Mouse (Mus musculus) mature B cell (primary cell): Measurements from ENCODE around the gene Mob3a.

Experiments
- in situ Hi-C: fragments of 300-500 bp; cut with MboI; formaldehyde crosslinking; loops from 2 replicates; pipeline ENCODE4 v1.14.3; 2019

Mob3a gene

DNA sequence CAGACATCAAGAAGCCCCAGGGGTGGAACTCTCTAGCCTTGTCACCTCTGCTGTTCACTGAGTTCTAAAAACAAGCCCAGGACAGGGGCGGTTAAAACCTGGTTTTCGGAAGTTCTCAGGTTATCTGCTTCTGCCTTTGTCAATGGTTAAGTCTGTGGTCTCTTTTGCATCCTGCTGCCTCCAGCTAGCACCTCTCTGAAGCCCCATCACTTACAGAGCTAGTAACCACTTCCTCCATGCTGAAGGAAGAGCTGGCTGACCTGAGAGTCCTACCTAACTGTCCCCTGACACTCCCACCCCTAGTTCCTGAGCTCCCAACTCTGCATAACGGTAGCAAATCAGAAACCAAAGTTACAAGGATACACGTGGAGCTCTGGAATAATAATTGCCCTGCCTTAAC is 1.0 kb downstream of the Mob3a start:
- in situ Hi-C loops, result loop anchor here (5.0 kb wide), 1 partner anchor 43 kb away; the partner anchor contains the start of gene Btbd2

DNA sequence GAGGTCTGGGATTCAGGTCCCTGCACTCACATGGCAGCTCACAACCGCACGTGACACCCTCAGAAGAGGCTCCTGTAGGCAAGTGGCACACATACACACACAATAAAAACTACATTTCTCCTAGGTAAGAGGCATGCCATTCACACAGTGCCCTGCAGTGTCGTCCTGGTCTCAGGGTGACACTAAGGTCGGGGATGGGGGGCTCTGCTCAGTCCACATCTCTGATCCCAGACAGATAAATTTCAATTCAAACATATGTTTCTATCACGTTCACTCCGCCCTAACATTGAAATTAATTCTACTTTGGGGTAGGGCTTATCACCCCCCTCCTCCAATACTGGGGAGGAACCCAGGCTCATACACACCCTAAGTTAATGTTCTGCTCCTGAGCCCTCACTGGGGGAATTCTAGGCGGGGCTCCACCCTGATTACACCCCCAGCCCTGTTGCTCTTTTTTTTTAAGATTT is 1.7 kb downstream of the Mob3a start:
- in situ Hi-C loops, result loop anchor here (5.0 kb wide), 1 partner anchor 43 kb away; the partner anchor contains the start of gene Btbd2

DNA sequence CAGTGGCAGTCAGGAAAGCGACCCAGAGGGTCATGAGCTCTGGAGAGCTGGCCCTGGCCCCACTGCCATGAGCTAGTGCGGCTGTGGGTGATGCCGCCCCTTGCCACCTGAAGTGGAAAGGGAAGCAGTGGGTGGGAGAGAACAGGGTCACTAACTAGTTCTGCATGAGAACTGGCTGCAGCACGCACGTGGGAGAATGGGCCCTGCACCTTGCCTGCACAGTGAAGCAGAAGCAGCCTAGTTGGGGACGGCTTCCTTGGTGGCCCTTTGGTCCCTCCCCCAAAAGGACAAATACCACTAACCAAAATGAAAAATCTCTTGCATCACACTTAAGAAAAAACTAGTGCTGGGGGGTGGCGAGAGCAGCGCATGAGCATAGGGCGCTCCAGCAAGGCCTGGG is 3.2 kb downstream of the Mob3a start:
- in situ Hi-C loops, result no loop called here

DNA sequence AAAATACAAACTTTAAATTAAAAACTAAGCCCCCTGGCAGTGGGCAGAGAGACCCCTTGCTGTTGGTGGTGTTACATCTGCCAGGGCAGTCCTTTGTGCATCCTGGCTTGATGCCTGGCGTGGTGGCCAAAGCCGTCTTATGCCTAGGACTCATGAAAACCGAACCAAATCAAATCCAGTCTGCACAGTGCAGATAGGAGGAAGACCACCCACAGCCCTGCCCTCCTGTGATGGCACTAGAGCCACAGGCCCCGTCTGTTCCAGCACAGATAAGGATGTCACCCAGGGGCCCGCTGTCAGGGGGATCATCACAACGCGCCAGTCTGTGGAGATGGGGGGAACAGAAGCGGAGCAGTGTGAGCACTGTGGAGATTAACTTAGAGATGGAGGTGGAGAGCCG is 4.0 kb downstream of the Mob3a start:
- in situ Hi-C loops, result no loop called here

DNA sequence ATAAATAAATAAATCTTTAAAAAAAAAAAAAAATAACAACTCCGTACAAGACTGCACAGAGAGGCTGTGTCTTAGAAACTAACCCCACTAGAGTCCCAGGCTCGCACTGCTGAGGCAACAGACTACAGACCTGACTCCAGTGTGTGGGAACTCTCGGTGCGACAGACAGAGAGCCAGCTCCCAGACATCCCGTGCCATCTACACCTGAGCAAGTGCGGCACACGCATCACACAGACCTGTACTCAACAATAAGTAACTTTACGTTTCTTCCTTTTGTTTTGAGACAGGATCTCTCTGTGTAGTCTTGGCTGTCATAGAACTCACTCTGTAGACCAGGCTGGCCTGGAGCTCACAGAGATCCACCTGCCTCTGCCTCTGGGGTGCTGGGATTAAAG is 4.4 kb downstream of the Mob3a start:
- in situ Hi-C loops, result no loop called here

DNA sequence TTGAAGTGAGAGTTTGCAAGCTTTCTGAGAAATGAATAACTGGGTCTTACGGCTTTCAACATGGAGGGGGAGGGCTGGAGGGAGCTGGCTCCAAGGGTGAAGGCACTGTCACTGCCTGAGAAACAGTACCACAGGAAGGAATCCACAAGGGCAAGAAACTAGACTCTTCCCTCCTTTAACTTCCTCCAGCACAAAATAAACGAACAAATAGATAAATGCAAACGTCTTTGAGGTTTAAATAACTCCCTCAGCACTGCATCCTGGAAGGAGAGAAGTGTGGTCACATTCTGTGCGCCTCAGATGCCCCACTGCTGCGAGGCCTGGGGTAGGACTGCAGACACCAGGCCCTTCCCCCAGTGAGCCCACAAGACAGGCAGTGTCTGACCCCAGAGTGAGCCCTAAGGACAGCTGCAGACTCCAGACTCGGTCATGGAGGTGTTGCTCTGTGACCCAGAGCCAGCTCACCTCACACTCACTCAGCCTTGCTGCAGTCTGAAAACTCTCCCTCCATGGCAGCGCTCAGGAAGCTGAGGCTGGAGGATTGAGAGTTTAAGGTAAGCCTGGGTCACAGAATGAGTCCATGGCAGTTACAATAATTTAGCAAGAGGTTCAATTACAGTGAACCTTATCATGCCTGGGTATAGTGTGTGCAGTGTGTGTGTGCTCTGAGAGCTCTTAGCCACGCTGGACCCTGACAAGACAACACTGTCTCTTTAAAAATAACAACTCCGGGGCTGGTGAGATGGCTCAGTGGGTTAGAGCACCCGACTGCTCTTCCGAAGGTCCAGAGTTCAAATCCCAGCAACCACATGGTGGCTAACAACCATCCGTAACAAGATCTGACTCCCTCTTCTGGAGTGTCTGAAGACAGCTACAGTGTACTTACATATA is 5.0 kb downstream of the Mob3a start:
- in situ Hi-C loops, result no loop called here

DNA sequence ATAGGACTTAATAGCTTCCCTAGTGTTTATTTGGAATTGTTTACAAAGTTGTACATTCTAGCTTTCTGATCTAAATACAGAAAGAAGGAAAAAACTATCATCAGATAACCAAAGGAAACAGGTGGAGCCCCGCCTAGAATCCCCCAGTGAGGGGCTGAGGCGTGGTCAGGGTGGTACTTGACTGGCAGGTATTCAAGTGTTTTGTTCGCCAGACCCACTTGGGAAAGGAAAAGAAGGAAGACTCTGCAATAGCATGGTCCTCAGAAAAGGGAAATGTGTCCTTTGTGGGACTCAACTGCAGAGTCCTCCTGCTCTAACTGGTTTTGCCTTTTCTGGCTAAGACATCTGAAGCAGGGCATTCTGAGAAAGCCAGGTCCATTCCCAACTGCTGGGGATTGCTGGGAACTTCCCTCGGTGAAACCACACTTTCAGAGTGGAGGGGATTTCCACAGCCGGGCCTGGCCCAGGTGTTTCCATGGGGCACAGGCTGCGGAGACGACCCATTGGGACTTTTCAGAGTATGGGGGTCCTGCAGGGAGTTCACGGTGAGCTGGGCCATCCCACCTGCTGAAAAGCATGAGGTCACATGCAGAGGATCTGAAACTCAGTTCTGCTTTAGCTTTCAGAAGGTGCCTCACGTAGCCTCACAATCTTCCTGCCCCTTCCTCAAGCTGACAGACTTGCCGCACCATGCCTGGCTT is 5.8 kb downstream of the Mob3a start:
- in situ Hi-C loops, result no loop called here

DNA sequence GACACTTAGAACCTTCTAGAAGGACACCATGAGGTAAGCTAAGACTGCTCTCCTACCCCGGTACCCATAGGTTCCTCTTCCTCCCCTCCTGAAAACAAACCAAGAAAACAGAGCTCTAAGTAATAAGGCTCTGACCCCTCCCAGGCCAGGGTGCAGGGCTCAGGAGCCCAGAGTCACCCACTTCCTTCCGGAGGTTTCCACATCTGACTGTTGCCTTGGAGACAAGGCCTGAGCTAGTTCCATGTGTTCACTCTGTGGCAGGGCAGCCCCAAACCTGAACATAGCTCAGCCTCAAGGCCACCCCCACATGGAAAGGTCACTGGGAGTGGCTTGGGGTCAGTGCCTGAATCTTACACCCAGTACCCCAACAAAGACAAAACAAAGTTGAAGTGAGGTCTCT is 6.6 kb downstream of the Mob3a start:
- in situ Hi-C loops, result no loop called here

DNA sequence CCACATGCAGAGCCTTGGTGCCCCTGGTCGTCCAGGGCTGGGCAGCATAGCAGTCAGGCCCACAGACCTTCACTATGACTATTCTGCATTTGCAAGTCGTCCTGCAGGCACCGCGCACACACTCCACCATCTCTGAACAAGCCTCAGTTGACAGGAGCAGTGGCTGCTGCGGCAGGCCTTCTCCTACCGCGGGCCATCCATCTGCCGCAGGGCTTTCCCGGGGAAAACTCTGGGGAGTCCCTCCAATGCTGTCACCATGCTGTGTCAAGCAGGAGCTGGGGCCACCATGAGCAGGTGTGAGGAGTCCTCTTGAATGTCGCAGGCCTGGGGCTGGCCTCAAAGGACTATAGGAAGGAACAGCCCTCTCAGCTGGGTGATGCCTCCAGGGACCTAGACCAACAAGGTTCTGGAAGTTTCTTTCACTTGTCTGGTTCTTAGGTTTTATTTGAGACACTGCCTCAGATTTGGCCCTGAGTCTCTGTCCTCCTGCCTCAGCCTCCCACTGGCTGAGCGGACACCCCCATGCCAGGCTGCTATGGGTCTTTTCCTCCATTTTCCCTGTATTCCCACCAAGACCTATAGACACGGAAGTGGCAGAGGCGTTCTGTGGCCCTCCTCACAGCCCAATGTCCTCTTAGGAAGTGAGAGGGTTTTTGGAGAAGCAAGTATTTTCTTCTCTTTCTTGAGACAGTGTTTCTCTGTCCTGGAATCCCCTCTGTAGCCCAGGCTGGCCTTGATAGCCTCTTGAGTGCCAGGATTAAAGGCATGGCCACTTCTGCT is 7.4 kb downstream of the Mob3a start:
- in situ Hi-C loops, result no loop called here

DNA sequence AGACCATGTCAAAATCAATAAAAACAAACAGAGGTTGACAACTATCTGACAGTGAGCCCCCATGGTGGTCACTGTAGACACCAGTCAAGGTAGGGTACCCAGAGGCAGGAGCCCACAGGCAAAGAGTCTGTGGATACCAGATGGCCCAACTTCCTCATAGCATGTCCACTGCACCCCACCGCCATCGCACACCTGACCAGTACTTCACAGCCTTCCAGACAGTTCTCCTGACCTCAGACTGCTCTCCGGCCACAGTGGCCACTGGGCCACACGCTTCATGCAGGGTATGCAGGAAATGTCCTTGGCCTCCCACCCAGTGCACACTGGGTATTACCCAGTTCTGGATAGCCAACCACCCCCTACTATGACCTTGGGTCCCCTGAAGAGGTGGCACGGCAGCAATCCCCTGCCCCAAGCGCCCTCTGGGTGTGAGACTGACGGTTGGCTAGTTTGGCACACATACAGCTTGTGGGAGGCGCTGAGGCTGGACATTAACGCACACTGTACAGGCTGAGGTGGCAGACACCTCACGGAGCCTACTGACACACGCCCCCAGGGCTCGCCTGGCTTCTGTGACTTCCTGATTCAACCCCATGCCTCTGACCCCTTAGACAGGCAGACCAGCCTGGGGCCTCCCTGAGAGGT is 8.3 kb downstream of the Mob3a start:
- in situ Hi-C loops, result no loop called here

DNA sequence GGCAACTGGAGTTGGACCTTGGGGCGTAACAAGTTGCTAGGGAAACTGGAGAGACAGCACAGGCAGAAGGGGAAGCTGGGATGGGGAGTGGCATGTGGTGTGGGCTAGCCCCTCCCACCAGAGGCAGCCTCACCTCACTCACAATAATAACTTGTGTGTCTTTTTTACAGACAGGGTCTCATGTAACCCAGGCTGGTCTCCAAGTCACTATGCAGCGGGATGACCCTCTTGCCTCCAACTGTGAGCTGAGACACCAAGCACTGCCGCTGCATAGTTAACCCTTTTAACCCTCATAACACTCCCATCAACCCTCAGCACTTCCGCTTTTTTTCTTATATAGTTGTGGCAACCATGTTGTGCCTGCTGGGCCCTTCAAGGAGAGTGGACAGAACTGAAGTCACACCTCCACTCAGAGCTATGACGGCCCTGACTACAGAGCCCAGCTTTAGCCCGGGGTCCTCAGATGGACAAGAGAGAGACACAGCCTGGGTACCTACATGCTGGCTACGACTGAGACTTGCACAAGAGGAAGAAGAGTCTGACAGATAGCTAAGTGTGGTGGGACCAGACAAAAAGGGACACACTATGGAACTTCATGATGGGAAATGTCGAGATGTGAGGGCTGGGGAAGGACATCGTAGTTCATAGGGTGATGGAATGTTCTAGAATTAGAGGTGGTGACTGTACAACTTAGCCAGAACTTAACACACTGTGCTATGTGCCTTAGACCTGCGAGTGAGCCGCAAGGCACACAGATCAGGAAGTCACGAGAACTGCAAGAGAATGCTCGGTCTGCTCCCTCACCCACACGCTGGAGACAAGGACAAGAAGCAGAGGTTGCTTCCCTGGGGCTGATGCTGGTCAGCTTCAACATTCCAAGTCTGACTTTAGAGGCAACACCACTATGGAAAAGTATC is 9.3 kb downstream of the Mob3a start:
- in situ Hi-C loops, result no loop called here

DNA sequence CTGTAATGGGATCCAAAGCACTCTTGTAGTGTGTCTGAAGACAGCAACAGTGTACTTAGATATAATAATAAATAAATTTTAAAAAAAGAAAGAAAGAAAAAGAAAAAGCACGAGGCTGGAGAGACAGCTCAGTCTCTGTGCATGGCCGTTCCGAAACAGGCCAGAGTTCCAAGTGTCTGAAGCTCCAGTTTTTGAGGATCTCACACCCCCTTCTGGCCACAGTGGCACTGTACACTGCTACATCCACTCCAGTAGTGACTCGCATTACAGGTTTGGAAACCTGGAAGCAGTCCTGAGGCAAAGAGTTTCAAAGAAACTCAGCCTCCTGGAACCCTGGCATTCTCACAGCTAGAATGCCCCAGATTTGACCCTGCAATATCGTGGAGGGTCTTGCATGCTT is 13.9 kb downstream of the Mob3a start:
- in situ Hi-C loops, result no loop called here

DNA sequence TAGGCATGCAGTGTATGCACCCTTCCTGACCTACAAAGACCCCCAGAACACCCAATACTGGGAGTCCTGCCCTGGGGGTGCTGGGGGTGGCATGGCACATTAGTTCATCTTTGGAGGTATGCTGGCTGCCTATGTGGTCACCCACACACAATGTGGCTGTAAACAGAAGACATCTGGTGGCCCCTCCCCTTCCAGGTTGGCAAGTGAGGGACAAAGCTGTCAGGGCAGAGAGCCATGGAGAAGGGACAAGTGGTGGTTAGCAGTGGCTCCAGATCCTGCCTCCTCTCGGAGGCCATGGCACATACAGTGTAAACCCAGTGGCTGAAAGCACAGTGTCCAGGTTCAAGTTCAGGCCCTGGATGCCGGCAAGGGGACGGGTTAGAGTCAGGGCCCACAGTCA is 15.2 kb downstream of the Mob3a start:
- in situ Hi-C loops, result no loop called here

DNA sequence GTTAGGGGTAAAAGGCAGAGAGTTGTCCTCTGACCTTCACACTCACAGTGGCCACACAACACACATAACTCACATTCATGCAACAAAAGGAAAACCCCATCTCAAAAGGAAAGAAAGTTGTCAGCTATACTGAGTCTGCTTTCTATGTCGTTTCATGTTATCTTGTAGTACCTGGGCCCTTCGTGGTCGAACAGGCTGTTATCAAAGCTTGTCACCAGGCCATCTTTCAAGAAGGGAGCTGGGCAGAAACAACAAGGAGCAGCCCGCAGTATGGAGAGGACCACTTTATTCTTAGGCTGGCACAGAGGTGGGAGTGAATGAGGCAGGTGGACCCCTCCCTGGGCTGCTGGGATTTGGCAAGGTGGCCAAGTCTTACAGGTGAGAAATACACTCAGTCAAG is 16.8 kb downstream of the Mob3a start:
- in situ Hi-C loops, result loop anchor here (5.0 kb wide), 1 partner anchor 108 kb away; the partner anchor contains the start of gene Klf16

DNA sequence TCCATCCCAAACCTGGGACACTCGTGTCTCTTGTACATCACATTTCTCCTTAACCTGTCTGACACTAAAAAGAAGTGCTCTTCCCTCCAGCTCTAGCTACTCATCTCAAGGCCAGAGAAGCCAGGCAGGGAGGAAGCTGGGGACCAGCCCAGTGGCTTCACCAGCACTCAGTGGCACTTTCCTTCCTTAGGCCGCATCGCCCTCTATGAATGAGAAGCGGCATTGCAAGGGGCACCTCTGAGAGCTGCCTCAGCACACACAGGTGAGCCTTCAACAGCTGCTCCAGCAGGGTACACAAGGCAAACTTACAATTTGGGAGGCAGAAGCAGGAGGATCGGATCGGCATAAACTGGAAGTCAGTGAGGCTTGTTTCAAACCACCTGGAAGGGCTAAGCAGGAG is 17.6 kb downstream of the Mob3a start:
- in situ Hi-C loops, result loop anchor here (5.0 kb wide), 1 partner anchor 107 kb away; the partner anchor contains the start of gene Klf16

DNA sequence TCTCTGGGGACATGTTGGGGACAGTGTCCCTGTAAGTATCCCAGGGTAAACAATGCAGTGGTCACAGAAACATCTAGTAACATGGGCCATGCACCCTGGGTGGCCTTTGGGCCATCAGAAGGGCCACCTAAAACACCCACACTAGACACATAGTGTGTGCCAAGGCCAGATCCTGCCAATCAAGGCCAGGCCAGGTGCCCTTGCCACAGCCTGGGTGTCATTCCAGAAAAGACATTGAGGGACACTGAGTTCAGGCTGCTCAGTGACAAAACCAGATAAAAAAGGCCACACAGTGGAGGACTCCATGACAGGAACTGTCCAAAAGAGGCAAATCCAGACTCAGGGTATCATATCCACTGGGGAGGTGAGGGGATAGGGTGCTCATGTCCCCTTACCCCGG is 18.1 kb downstream of the Mob3a start:
- in situ Hi-C loops, result loop anchor here (5.0 kb wide), 1 partner anchor 106 kb away; the partner anchor contains the start of gene Klf16

DNA sequence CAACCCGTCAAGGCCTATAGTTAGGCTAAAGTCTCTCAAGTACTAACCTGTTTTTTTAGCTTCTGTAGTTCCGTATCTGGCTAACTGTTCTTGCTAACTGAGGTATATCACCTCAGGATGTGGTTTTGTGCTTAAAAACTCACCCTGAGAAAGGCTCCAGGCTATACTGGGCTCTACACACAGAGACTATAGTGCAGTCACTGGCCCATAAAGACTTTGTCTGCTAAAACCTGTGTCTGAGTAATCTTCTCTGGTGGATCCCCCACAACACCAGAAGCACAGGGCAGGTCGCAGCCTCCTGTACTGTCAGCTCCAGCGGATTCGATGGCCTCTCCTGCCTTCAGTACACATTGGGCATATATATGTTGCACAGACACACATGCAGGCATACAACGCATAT is 19.8 kb downstream of the Mob3a start:
- in situ Hi-C loops, result loop anchor here (5.0 kb wide), 1 partner anchor 105 kb away; the partner anchor contains the start of gene Klf16

DNA sequence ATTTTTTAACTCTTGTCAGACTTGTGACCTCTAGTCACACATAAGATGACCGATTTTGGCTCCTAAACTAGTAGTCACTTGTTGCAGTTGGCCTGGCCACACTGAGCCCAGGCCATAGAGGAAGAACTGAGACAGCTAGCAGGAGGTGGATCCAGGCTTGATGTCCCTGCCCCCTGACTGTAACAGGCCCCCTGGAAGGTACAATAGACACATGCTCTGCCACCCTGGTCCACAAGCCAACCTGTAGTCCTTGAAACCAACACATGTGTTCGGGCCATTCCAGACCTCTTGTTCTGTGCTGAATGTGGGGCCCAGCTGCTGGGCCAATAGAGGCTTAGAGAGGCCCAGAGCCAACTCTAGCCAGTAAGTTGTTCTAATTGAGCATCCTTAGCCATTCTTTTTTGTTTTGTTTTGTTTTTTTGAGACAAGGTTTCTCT is 21.5 kb downstream of the Mob3a start:
- in situ Hi-C loops, result loop anchor here (5.0 kb wide), 1 partner anchor 103 kb away; the partner anchor contains the start of gene Klf16

DNA sequence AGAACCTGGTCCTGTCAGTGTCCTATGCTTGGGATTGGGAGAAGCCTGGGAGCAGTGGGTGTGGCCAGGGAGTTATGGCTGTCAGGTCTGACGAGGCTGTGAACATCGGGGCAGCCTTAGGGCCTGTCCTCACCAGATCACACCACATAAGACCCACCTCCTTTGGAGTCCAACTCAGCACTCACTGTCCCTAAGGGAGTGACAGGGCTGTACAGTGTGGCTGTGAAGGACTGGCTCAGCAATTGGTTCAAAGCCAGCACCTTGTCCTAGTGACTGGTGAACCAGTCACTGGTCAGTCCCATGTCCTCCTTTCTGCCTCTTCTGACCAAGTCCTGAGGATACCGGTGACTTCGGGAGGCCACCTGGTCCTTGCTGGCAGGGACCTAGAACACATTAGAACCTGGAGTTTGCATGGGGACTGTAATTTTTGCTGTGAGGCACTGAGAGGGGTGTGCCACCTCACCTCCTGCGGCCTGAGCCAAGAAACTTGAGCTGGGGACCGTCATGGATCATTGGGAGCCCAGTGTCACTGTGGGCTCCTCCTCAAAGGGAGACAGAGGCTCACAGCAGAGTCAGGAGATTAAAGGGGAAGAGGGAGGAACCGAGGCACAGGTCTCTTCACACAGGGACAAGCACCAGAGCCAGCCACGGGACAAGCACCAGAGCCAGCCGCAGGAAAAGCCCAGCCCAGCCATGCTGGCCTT is 22.1 kb downstream of the Mob3a start:
- in situ Hi-C loops, result loop anchor here (5.0 kb wide), 1 partner anchor 102 kb away; the partner anchor contains the start of gene Klf16
